Mouse (Mus musculus) intestine, embryonic 16.5 days (tissue): ENCODE measurements around the gene Iqcf6. TPM values are rescaled to one million over a fixed set of nuclear protein-coding genes. Genes with fewer than 3 reads are reported as not detected.
A peak's percentile ranks its signal among the peaks of the same experiment; 100 is the strongest.

Source experiments
- ATAC-seq: fragments of 200-750 bp; cut with Nextera tagmentation; 2 replicates; pipeline ENCODE4 v1.8.0; 2017; ENCODE audit warnings: moderate TSS enrichment, moderate library complexity
- H3K27ac ChIP-seq: fragments of 300-500 bp; sonication (generic); 2 replicates; pipeline ENCODE4 v1.5.1; 2014; ENCODE audit warnings: mild to moderate bottlenecking, low read length
- H3K27me3 ChIP-seq: fragments of 300-500 bp; sonication (generic); replicated peaks from 2 replicates; pipeline ENCODE4 v1.6.1; 2014; ENCODE audit warnings: low read length, control low read depth, mixed read lengths; ENCODE audit not compliant: control insufficient read depth, insufficient read depth
- H3K36me3 ChIP-seq: fragments of 300-500 bp; sonication (generic); 2 replicates; pipeline ENCODE4 v1.6.1; 2014; ENCODE audit warnings: low read length, control low read depth; ENCODE audit not compliant: control insufficient read depth, insufficient read depth
- H3K4me1 ChIP-seq: fragments of 300-500 bp; sonication (generic); 2 replicates; pipeline ENCODE4 v1.6.1; 2014; ENCODE audit warnings: low read length, control low read depth, mixed read lengths; ENCODE audit not compliant: control insufficient read depth, insufficient read depth
- H3K4me2 ChIP-seq: fragments of 300-500 bp; sonication (generic); 2 replicates; pipeline ENCODE4 v1.6.1; 2014; ENCODE audit warnings: low read depth, low read length, control low read depth
- H3K4me3 ChIP-seq: fragments of 300-500 bp; sonication (generic); 2 replicates; pipeline ENCODE4 v1.5.1; 2014; ENCODE audit warnings: mild to moderate bottlenecking, low read length
- H3K9ac ChIP-seq: fragments of 300-500 bp; sonication (generic); 2 replicates; pipeline ENCODE4 v1.6.1; 2014; ENCODE audit warnings: low read depth, low read length
- H3K9me3 ChIP-seq: fragments of 300-500 bp; sonication (generic); 2 replicates; pipeline ENCODE4 v1.6.1; 2016; ENCODE audit warnings: low read length, control low read depth; ENCODE audit not compliant: control insufficient read depth
- WGBS: fragments of 180-500 bp; shearing (Covaris S2); extraction: QIAGEN DNeasy Blood & Tissue Kit; methylation state at CpG from one replicate; pipeline ENCODE4 v1.1.7; 2014; 5-methylcytosine and 5-hydroxymethylcytosine counted together
- polyA plus RNA-seq: library from polyadenylated mRNA; unstranded; fragments of >200 nt; fragmentation: Nextera tagmentation; extraction: Ambion mirVana; gene quantifications from 2 replicates; pipeline ENCODE4 v1.2.1, GENCODE M21; 2015

The Iqcf6 gene
- polyA plus RNA-seq, 1 experiment from 2014 or later, result not detected

DNA sequence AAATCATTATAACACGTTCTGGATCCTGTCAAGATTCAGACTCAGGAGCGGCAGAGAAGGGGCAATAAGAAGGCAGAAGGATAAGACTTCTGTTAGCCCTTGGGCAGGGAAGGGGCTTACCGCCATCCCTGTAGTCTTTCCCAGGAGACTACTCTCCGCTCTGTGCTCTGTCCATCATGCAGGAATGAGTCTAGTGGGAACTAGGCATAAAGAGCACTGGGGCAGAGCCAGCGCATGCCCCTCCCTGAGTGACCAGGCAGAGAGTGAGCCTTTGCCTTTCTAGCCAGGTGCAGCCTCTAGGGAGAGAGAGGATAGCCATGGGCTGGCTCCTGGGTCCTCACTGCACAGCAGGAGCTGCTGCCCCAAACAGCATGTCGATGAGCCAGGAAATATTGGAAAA is 38.5 kb downstream of the Iqcf6 start:
- Histone ChIP-seq H3K27ac (no peak overlapping the region), H3K4me3 (no peak overlapping the region), H3K27me3 (no peaks in the 10 kb centered on the region), H3K36me3 (peaks cover 7% of the 10 kb centered on the region; the same call in 1 of the 2 replicates), H3K9me3 (no peaks in the 10 kb centered on the region), H3K4me1 (no peaks in the 10 kb centered on the region), H3K4me2 (no peak overlapping the region), H3K9ac (no peak overlapping the region)
- ATAC-seq, result no peak
- WGBS, result 84% methylated on average over 6 of the region's 6 CpGs

DNA sequence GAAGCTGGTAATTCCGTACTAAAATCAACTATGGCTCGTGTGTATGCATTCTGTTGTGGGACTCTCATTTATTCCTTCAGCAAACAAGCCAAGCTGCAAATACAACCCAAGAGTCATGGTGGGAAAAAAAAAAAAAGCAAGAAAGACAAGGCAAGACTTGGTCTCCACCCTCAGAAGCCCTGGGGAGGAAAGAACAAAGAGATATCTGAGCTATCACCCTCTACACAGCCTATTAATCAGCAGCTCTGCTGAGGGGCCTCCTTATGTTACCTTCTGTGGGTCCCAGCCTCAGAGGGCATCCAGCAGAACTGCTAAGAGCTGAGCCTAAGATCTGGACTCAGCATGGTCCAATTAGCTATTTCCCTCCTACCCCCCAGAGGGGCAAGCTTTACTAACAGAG is 47.5 kb downstream of the Iqcf6 start:
- no peak overlapping the region for H3K4me2 ChIP-seq
- H3K36me3 ChIP-seq, result peaks cover 8% of the 10 kb centered on the region; the same call in 1 of the 2 replicates
- no peaks in the 10 kb centered on the region for H3K27me3 ChIP-seq
- no peaks in the 10 kb centered on the region for H3K9me3 ChIP-seq
- ATAC-seq, result no peak
- no peak overlapping the region for H3K27ac ChIP-seq
- no peak overlapping the region for H3K9ac ChIP-seq
- H3K4me1 ChIP-seq, result no peaks in the 10 kb centered on the region
- 90% methylated on average over 2 of the region's 2 CpGs for WGBS
- H3K4me3 ChIP-seq, result no peak overlapping the region

DNA sequence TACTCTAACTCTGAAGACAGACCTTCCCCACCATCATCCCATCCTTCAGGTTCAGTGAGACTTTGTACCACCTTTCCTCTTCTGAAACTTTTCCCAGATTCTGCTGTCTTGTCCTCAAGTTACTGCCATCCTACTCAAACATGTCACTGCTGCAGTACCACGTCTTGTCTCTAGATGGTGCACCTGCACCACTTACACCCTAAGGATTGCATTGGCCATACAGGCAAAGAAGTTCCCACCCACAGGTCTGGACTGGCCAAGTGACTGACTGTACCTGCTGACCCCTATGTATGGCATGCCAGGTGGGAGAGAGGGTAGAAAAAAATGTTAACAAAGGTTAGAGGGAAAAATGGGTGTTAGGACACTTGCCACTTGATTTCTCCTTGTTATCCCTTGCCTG is 49.1 kb downstream of the Iqcf6 start:
- H3K27me3 ChIP-seq, result no peaks in the 10 kb centered on the region
- no peaks in the 10 kb centered on the region for H3K9me3 ChIP-seq
- peaks cover 11% of the 10 kb centered on the region for H3K36me3 ChIP-seq
- H3K4me2 ChIP-seq, result no peak overlapping the region
- H3K4me3 ChIP-seq, result no peak overlapping the region
- WGBS, result 0% methylated on average over 1 of the region's 1 CpGs
- no peak overlapping the region for H3K27ac ChIP-seq
- 0 out of 2 replicates have a peak, but pooled peaks have one; percentile 58 for ATAC-seq
- H3K4me1 ChIP-seq, result no peaks in the 10 kb centered on the region
- H3K9ac ChIP-seq, result no peak overlapping the region

DNA sequence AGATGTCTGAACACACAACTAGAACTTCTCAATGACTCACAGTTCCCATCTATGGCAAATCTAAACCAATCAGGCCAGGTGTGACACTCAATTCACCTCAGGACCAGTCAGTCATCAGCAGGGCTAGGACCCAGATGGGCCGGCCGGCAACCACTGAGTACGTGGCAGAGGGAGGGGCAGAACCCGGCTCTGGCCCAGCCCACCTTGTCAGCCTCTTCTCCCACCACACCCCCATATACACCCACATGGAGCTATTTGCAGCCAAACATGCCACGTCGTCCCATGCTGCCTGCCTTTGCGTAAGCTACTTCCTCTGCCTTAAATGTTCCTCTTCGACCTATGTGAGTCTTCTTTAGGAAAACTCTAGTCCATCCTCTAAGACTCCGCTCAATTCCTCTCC is 49.6 kb downstream of the Iqcf6 start:
- no peak overlapping the region for H3K9ac ChIP-seq
- no peak overlapping the region for H3K4me2 ChIP-seq
- no peaks in the 10 kb centered on the region for H3K9me3 ChIP-seq
- no peaks in the 10 kb centered on the region for H3K27me3 ChIP-seq
- no peak for ATAC-seq
- no peaks in the 10 kb centered on the region for H3K4me1 ChIP-seq
- H3K27ac ChIP-seq, result no peak overlapping the region
- H3K4me3 ChIP-seq, result no peak overlapping the region
- peaks cover 11% of the 10 kb centered on the region for H3K36me3 ChIP-seq
- WGBS, result 78% methylated on average over 9 of the region's 9 CpGs

DNA sequence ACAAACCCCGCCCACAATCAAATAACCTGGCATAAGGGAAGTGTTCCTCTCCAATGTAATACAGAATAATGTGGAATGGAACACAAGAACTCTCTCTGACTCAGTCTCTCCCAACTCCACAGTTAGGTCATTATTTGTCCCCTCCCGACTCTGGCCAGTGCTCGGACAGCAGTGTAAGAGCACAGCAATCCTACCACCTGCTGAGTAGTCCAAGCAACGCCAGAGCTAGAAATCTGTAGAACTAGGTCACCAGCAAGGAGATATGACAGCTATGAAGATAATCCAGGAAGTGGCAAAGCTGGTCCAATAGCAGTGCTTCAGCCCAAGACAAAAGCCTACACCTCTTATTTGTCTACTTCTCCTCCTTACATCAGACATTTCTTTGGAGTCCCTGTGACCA is 50.2 kb downstream of the Iqcf6 start:
- Histone ChIP-seq H3K9ac (no peak overlapping the region), H3K4me2 (no peak overlapping the region), H3K27ac (no peak overlapping the region), H3K4me3 (no peak overlapping the region), H3K9me3 (no peaks in the 10 kb centered on the region), H3K27me3 (no peaks in the 10 kb centered on the region), H3K4me1 (no peaks in the 10 kb centered on the region), H3K36me3 (peaks cover 10% of the 10 kb centered on the region)
- 78% methylated on average over 4 of the region's 4 CpGs for WGBS
- ATAC-seq, result no peak

Other genes with a start within 250 kb of the Iqcf6 start
- gene Rpl29, start 197.1 kb upstream of the Iqcf6 start, polyA plus RNA-seq, result 866 and 931 TPM in 2 replicates
- 59.8 and 59.9 TPM in 2 replicates for gene Acy1, start 188.3 kb upstream of the Iqcf6 start, polyA plus RNA-seq
- gene Abhd14b, start 179.1 kb upstream of the Iqcf6 start, polyA plus RNA-seq, result 34.3 and 34.4 TPM in 2 replicates
- gene Abhd14a, start 178.9 kb upstream of the Iqcf6 start, polyA plus RNA-seq, result 50.2 and 52.0 TPM in 2 replicates
- 30.5 and 32.6 TPM in 2 replicates for gene Pcbp4, start 173.3 kb upstream of the Iqcf6 start, polyA plus RNA-seq
- gene Gpr62, start 160.6 kb upstream of the Iqcf6 start, polyA plus RNA-seq, result 0.11 TPM in 2 replicates
- gene Rrp9, start 150.6 kb upstream of the Iqcf6 start, polyA plus RNA-seq, result 45.9 and 52.0 TPM in 2 replicates
- gene Parp3, start 149.6 kb upstream of the Iqcf6 start, polyA plus RNA-seq, result 3.0 TPM in 2 replicates
- gene Iqcf1, start 126.6 kb upstream of the Iqcf6 start, polyA plus RNA-seq, result not detected in 2 replicates
- gene Iqcf5, start 112.0 kb upstream of the Iqcf6 start, polyA plus RNA-seq, result not detected in 2 replicates
- gene Iqcf3, start 65.0 kb upstream of the Iqcf6 start, polyA plus RNA-seq, result not detected in 2 replicates
- gene Iqcf4, start 55.6 kb upstream of the Iqcf6 start, polyA plus RNA-seq, result not detected in 2 replicates
- not detected in 2 replicates for gene Grm2, start 29.5 kb downstream of the Iqcf6 start, polyA plus RNA-seq
- gene Tex264, start 59.3 kb downstream of the Iqcf6 start, polyA plus RNA-seq, result 66.4 and 74.0 TPM in 2 replicates
- 3.3 and 3.7 TPM in 2 replicates for gene Rad54l2, start 162.6 kb downstream of the Iqcf6 start, polyA plus RNA-seq
- gene Dcaf1, start 195.3 kb downstream of the Iqcf6 start, polyA plus RNA-seq, result 17.0 and 18.2 TPM in 2 replicates